Mouse (Mus musculus) bone marrow macrophage, adult 2 months (primary cell): ENCODE data around the gene Mrps23. TPM values are rescaled to one million over a fixed set of nuclear protein-coding genes. Genes with fewer than 3 reads are reported as not detected.

Experiments
- H3K27ac ChIP-seq: 2 replicates; pipeline ENCODE4 v1.5.1; 2012; ENCODE audit warnings: low read depth, low read length; ENCODE audit not compliant: insufficient read depth
- H3K4me1 ChIP-seq: 2 replicates; pipeline ENCODE4 v1.6.1; 2012; ENCODE audit warnings: low read length; ENCODE audit not compliant: control insufficient read depth, insufficient read depth
- H3K4me3 ChIP-seq: 2 replicates; pipeline ENCODE4 v1.5.1; 2012; ENCODE audit warnings: mild to moderate bottlenecking, low read length, moderate library complexity; ENCODE audit not compliant: insufficient read depth
- CTCF ChIP-seq: IDR thresholded peaks from 2 replicates; pipeline ENCODE4 v1.5.1; 2012; ENCODE audit warnings: low read depth, mild to moderate bottlenecking, low read length, moderate library complexity
- POLR2A ChIP-seq: IDR thresholded peaks from 2 replicates; pipeline ENCODE4 v1.6.1; 2012; ENCODE audit warnings: mild to moderate bottlenecking, low read depth, low read length, borderline replicate concordance
- polyA plus RNA-seq: library from polyadenylated mRNA; stranded (reverse); fragments of >200 nt; gene quantifications from 2 replicates; pipeline ENCODE4 v1.2.4, GENCODE M21; 2012; ENCODE audit not compliant: missing spikeins, insufficient read depth, insufficient read length

The Mrps23 gene
- polyA plus RNA-seq, 1 experiment, result 60.4 TPM

GRCm38 (mm10) chr11:88171876-88172442 lies 32.2 kb upstream of the Mrps23 start:
- no peak overlapping the region for H3K27ac ChIP-seq
- no peaks in the 10 kb centered on the region for H3K4me1 ChIP-seq
- TF ChIP-seq POLR2A (no peak), CTCF (no peak)
- no peak overlapping the region for H3K4me3 ChIP-seq

- TF ChIP-seq POLR2A, result no peak
- TF ChIP-seq CTCF, result no peak
- Histone ChIP-seq H3K4me1 (no peaks in the 10 kb centered on the region), H3K27ac (no peak overlapping the region), H3K4me3 (no peak overlapping the region)
Observed at GRCm38 (mm10) chr11:88172601-88173325, 31.4 kb upstream of the Mrps23 start.

DNA sequence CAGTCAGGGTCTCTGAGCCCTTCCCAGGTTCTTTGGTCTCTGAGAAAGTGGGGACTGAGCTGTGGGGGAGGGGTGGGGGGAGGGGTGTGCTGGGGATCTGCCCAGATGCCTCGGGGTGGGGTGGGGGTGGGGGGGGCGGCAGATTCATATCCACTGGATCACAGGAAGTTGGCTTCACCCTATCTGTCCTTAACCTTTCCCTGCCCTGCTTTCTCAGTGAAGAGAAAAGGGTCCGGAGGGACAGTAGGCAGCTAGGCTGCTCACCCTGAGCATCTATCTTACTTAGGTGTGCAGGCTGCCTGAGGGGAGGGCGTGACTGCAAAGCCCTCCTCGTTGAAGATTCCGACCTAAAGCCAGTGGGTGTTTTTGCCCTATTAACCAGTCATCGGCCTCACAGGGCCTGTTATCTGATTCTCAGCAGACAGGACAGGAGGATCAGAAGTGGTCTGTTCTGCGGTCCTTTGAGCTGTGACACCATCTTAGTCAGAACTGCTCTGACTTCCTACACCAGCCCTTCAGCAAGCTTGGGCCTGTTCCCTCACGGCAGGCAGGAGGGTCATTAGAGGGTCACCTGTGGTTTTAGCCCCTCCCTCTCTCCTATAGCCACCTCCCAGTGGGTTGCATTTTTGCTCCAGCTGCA lies 30.7 kb upstream of the Mrps23 start:
- Histone ChIP-seq H3K4me1 (no peaks in the 10 kb centered on the region), H3K4me3 (no peak overlapping the region), H3K27ac (no peak overlapping the region)
- TF ChIP-seq POLR2A (no peak), CTCF (no peak)

GRCm38 (mm10) chr11:88180467-88180958 lies 23.7 kb upstream of the Mrps23 start:
- Histone ChIP-seq H3K27ac (no peak overlapping the region), H3K4me3 (no peak overlapping the region), H3K4me1 (peaks cover 10% of the 10 kb centered on the region)
- no peak for TF ChIP-seq POLR2A
- TF ChIP-seq CTCF, result no peak

GRCm38 (mm10) chr11:88180959-88181619 lies 23.1 kb upstream of the Mrps23 start:
- TF ChIP-seq CTCF, result no peak
- no peak for TF ChIP-seq POLR2A
- Histone ChIP-seq H3K27ac (no peak overlapping the region), H3K4me1 (peaks cover 10% of the 10 kb centered on the region), H3K4me3 (no peak overlapping the region)

GRCm38 (mm10) chr11:88184632-88185180 lies 19.5 kb upstream of the Mrps23 start:
- no peak for TF ChIP-seq CTCF
- TF ChIP-seq POLR2A, result no peak
- Histone ChIP-seq H3K4me3 (no peak overlapping the region), H3K4me1 (peaks cover 18% of the 10 kb centered on the region), H3K27ac (no peak overlapping the region)

- peaks cover 10% of the 10 kb centered on the region for H3K4me1 ChIP-seq
Observed at GRCm38 (mm10) chr11:88186078-88186946, 17.9 kb upstream of the Mrps23 start.

DNA sequence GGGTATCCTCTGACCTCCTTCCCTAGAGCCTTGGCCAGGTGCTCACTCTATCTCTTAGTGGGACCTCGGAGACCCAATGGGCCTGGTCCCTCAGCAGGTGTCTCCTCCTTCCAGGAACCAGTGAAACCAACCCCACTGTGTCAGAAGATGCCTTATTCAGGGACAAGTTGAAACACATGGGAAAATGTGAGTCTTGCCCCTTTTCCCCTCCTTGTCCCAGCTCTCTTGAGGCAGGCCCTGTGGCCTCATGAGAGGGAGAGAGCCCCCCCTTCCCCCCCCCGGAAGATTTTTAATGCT lies 17.3 kb upstream of the Mrps23 start:
- TF ChIP-seq POLR2A, result no peak
- no peak for TF ChIP-seq CTCF
- H3K27ac ChIP-seq, result no peak overlapping the region
- no peak overlapping the region for H3K4me3 ChIP-seq
- peaks cover 8% of the 10 kb centered on the region; the same call in 1 of the 2 replicates for H3K4me1 ChIP-seq

More at GRCm38 (mm10) chr11:88186078-88186946, 17.9 kb upstream of the Mrps23 start:
- Histone ChIP-seq H3K4me3 (no peak overlapping the region), H3K27ac (no peak overlapping the region)
- no peak for TF ChIP-seq CTCF
- TF ChIP-seq POLR2A, result no peak
